Mouse (Mus musculus) large intestine, adult 2 months (tissue): ENCODE measurements around the gene Phkg2. TPM values are rescaled to one million over a fixed set of nuclear protein-coding genes. Genes with fewer than 3 reads are reported as not detected.

Experiments
- polyA plus RNA-seq: library from polyadenylated mRNA; depleted of rRNA; stranded (reverse); fragments of >200 nt; gene quantifications from 2 replicates; pipeline ENCODE4 v1.2.3, GENCODE M21; 2012; rRNA removed

Phkg2 gene
- polyA plus RNA-seq, 1 experiment = 47.2 TPM

Other genes starting within 250 kb of the Phkg2 start
- gene Zfp768, start 227.8 kb upstream of the Phkg2 start, polyA plus RNA-seq = 19.4 and 28.2 TPM in 2 replicates
- 15.0 and 35.0 TPM in 2 replicates for gene Zfp747, start 197.3 kb upstream of the Phkg2 start, polyA plus RNA-seq
- gene 9130019O22Rik, start 186.2 kb upstream of the Phkg2 start, polyA plus RNA-seq = 6.2 and 9.3 TPM in 2 replicates
- gene E430018J23Rik, start 179.7 kb upstream of the Phkg2 start, polyA plus RNA-seq = 10.2 and 15.5 TPM in 2 replicates
- gene Zfp764, start 166.5 kb upstream of the Phkg2 start, polyA plus RNA-seq = 5.8 and 8.8 TPM in 2 replicates
- 18.1 and 20.5 TPM in 2 replicates for gene Zfp688, start 151.3 kb upstream of the Phkg2 start, polyA plus RNA-seq
- gene Zfp689, start 124.2 kb upstream of the Phkg2 start, polyA plus RNA-seq = 2.1 and 2.5 TPM in 2 replicates
- 59.8 and 93.6 TPM in 2 replicates for gene Prr14, start 113.7 kb upstream of the Phkg2 start, polyA plus RNA-seq
- gene Fbrs, start 94.1 kb upstream of the Phkg2 start, polyA plus RNA-seq = 21.0 and 26.6 TPM in 2 replicates
- gene Srcap, start 61.4 kb upstream of the Phkg2 start, polyA plus RNA-seq = 6.7 and 14.4 TPM in 2 replicates
- 12.6 and 14.7 TPM in 2 replicates for gene Gm42715, start 53.8 kb upstream of the Phkg2 start, polyA plus RNA-seq
- 2.7 and 3.5 TPM in 2 replicates for gene Tmem265, start 11.9 kb upstream of the Phkg2 start, polyA plus RNA-seq
- 1.3 and 1.4 TPM in 2 replicates for gene Ccdc189, start 15.3 kb downstream of the Phkg2 start, polyA plus RNA-seq
- gene Rnf40, start 15.4 kb downstream of the Phkg2 start, polyA plus RNA-seq = 23.7 and 30.9 TPM in 2 replicates
- gene Zfp629, start 42.5 kb downstream of the Phkg2 start, polyA plus RNA-seq = 5.3 and 7.6 TPM in 2 replicates
- 17.5 and 21.2 TPM in 2 replicates for gene Bcl7c, start 135.6 kb downstream of the Phkg2 start, polyA plus RNA-seq
- 3.0 and 3.4 TPM in 2 replicates for gene Ctf1, start 139.4 kb downstream of the Phkg2 start, polyA plus RNA-seq
- gene Ctf2, start 158.8 kb downstream of the Phkg2 start, polyA plus RNA-seq = not detected in 2 replicates
- gene Fbxl19, start 171.2 kb downstream of the Phkg2 start, polyA plus RNA-seq = 28.6 and 34.4 TPM in 2 replicates
- 15.7 and 20.5 TPM in 2 replicates for gene Orai3, start 196.5 kb downstream of the Phkg2 start, polyA plus RNA-seq
- gene Setd1a, start 203.3 kb downstream of the Phkg2 start, polyA plus RNA-seq = 6.7 and 6.8 TPM in 2 replicates
- not detected in 2 replicates for gene Gm49388, start 212.3 kb downstream of the Phkg2 start, polyA plus RNA-seq
- 55.9 and 69.1 TPM in 2 replicates for gene Hsd3b7, start 227.3 kb downstream of the Phkg2 start, polyA plus RNA-seq